Mouse (Mus musculus) heart, adult 2 months (tissue): Measurements from ENCODE around the gene Unc13a.

Experiments used
- CTCF ChIP-seq: fragments of 200-600 bp; IDR thresholded peaks from 2 replicates; pipeline ENCODE4 v1.8.1; 2022; ENCODE audit warnings: antibody characterized with exemption, mild to moderate bottlenecking, moderate library complexity
- EP300 ChIP-seq: fragments of 200-500 bp; IDR thresholded peaks from 2 replicates; pipeline ENCODE4 v1.6.1; 2011; ENCODE audit warnings: low read depth, low read length, control low read depth; ENCODE audit not compliant: insufficient read depth
- POLR2A ChIP-seq: fragments of 200-500 bp; IDR thresholded peaks from 2 replicates; pipeline ENCODE4 v1.6.1; 2011; ENCODE audit warnings: mild to moderate bottlenecking, low read depth, low read length, control low read depth; ENCODE audit not compliant: insufficient read depth

DNA sequence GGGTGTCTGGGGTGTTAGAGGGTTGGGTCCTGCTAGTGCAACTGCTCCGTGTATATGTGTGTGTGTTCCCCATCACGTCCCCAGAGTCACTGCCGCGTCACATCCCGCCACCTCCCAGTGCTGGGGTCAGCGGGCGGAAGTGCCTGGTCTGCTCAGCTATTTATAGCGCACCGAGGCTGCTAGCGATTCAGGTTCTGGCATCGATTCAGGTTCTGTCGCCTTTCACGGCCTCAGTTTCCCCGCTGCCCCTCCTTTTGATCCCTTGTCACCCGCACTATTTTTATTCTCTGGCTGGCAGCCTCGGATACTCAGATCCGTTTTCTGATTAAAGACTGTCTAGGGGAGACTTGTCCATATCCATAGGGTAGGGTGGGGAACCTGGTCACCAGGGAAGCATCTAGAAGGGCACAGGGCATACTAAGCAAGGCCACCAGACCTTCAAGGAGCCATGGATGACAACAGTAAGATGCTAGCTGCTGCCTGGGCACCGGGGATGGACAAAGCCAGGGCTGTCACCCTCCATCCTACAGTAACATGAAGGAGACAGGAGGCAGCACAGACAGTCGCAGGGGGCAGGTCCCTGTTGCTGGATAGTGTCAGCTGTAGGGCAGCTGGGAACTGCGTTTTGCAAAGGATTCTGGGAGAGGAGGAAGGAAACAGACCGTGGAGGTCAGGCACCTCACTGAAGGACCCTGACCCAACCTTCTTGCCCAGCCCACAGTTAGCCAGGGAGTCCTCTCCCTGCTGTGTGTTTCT, 3.2 kb downstream of the Unc13a start:
- TF ChIP-seq POLR2A (peak; percentile 57; the same call in 1 of the 2 replicates), CTCF (no peak), EP300 (0 out of 2 replicates have a peak, but pooled peaks have one; percentile 14)
